Mouse (Mus musculus) left cerebral cortex, adult 9 months (tissue): ENCODE measurements at regions not wholly inside any gene's neighbourhood (a gene's known extent, or its start where the extent isn't known, plus 50 kb on each side); places are given as distances from the start of the nearest gene placed in this dataset.
A peak's percentile ranks its signal among the peaks of the same experiment; 100 is the strongest.
"Not testable (repeated sequence)": the region's sequence is repeated elsewhere in the genome, so short reads cannot be mapped to it uniquely, and the experiment has no call there.

ENCODE experiments used
- DNase-seq, 2 experiments: peaks; one replicate each; pipeline ENCODE4 v3.0.0; 2022; ENCODE audit warnings: low spot score in 2 of 2

GRCm38 (mm10) chr2:92664939-92665338 is 65.4 kb downstream of the Chst1 start:
- DNase-seq: no peak

GRCm38 (mm10) chr2:92667192-92667591 is 67.7 kb downstream of the Chst1 start:
- DNase-seq: no peak

GRCm38 (mm10) chr2:92667756-92668155 is 68.2 kb downstream of the Chst1 start:
- DNase-seq: no peak

- DNase-seq: not testable (repeated sequence)
Measured at GRCm38 (mm10) chr2:92669431-92670081, 70.0 kb downstream of the Chst1 start.

GRCm38 (mm10) chr2:92671586-92671985 is 72.1 kb downstream of the Chst1 start:
- no peak for DNase-seq

GRCm38 (mm10) chr2:92672106-92672505 is 72.6 kb downstream of the Chst1 start:
- DNase-seq: peak; percentile 73 to 74

- no peak for DNase-seq
Measured at GRCm38 (mm10) chr2:92673064-92673813, 73.7 kb downstream of the Chst1 start.

- DNase-seq: no peak
Measured at GRCm38 (mm10) chr2:92673931-92674330, 74.4 kb downstream of the Chst1 start.

GRCm38 (mm10) chr2:92675247-92675646 is 75.7 kb downstream of the Chst1 start:
- peak; percentile 83 to 87 for DNase-seq

GRCm38 (mm10) chr2:92678276-92678930 is 78.9 kb downstream of the Chst1 start:
- no peak for DNase-seq

- DNase-seq: no peak
Measured at GRCm38 (mm10) chr2:92678999-92679704, 79.6 kb downstream of the Chst1 start.

- no peak for DNase-seq
Measured at GRCm38 (mm10) chr2:92682256-92682655, 82.7 kb downstream of the Chst1 start.

- DNase-seq: no peak
Measured at GRCm38 (mm10) chr2:92687702-92688101, 88.2 kb downstream of the Chst1 start.

- DNase-seq: peak; percentile 54 to 74
Measured at GRCm38 (mm10) chr2:92689203-92689602, 89.7 kb downstream of the Chst1 start.

- peak in 1 of 2 experiments; percentile 34 for DNase-seq
Measured at GRCm38 (mm10) chr2:92690304-92690703, 90.8 kb downstream of the Chst1 start.

- no peak for DNase-seq
Measured at GRCm38 (mm10) chr2:92691438-92691837, 91.9 kb downstream of the Chst1 start.

GRCm38 (mm10) chr2:92692623-92693022 is 93.1 kb downstream of the Chst1 start:
- DNase-seq: peak in 1 of 2 experiments; percentile 70

GRCm38 (mm10) chr2:92693024-92693423 is 93.5 kb downstream of the Chst1 start:
- no peak for DNase-seq

GRCm38 (mm10) chr2:92694797-92695196 is 95.3 kb downstream of the Chst1 start:
- DNase-seq: no peak

GRCm38 (mm10) chr2:92695869-92696268 is 96.4 kb downstream of the Chst1 start:
- DNase-seq: no peak

- no peak for DNase-seq
Measured at GRCm38 (mm10) chr2:92697721-92698120, 98.2 kb downstream of the Chst1 start.

- DNase-seq: no peak
Measured at GRCm38 (mm10) chr2:92699360-92699759, 99.9 kb downstream of the Chst1 start.
